Mouse (Mus musculus) midbrain, embryonic 12.5 days (tissue): ENCODE measurements around the gene H60b. TPM values are rescaled to one million over a fixed set of nuclear protein-coding genes. Genes with fewer than 3 reads are reported as not detected.

ENCODE experiments used
- ATAC-seq: fragments of 200-750 bp; cut with Nextera tagmentation; 2 replicates; pipeline ENCODE4 v1.8.0; 2017; ENCODE audit warnings: low read depth, moderate TSS enrichment, moderate library complexity; ENCODE audit not compliant: low FRiP score
- H3K27ac ChIP-seq: fragments of 300-500 bp; sonication (generic); replicated peaks from 2 replicates; pipeline ENCODE4 v1.5.1; 2016; ENCODE audit warnings: mild to moderate bottlenecking
- H3K27me3 ChIP-seq: fragments of 300-500 bp; sonication (generic); 2 replicates; pipeline ENCODE4 v1.6.1; 2016; ENCODE audit warnings: mild to moderate bottlenecking
- H3K36me3 ChIP-seq: fragments of 300-500 bp; sonication (generic); 2 replicates; pipeline ENCODE4 v1.6.1; 2016
- H3K4me1 ChIP-seq: fragments of 300-500 bp; sonication (generic); 2 replicates; pipeline ENCODE4 v1.6.1; 2016
- H3K4me2 ChIP-seq: fragments of 300-500 bp; sonication (generic); replicated peaks from 2 replicates; pipeline ENCODE4 v1.6.1; 2016; ENCODE audit warnings: mild to moderate bottlenecking, moderate library complexity
- H3K4me3 ChIP-seq: fragments of 300-500 bp; sonication (generic); 2 replicates; pipeline ENCODE4 v1.5.1; 2016; ENCODE audit warnings: mild to moderate bottlenecking
- H3K9ac ChIP-seq: fragments of 300-500 bp; sonication (generic); replicated peaks from 2 replicates; pipeline ENCODE4 v1.6.1; 2016; ENCODE audit warnings: mild to moderate bottlenecking, moderate library complexity
- H3K9me3 ChIP-seq: fragments of 300-500 bp; sonication (generic); 2 replicates; pipeline ENCODE4 v1.6.1; 2016; ENCODE audit warnings: mild to moderate bottlenecking
- WGBS: fragments of 180-500 bp; shearing (Covaris S2); methylation state at CpG from one replicate; pipeline ENCODE4 v1.1.7; 2016; 5-methylcytosine and 5-hydroxymethylcytosine counted together
- polyA plus RNA-seq: library from polyadenylated mRNA; unstranded; fragments of >200 nt; fragmentation: Nextera tagmentation; extraction: Ambion mirVana; gene quantifications from 2 replicates; pipeline ENCODE4 v1.2.1, GENCODE M21; 2016

The H60b gene
- polyA plus RNA-seq, 1 experiment from 2014 or later, result 1.9 TPM

GRCm38 (mm10) chr10:22301641-22302040 is 143.3 kb downstream of the H60b start:
- Histone ChIP-seq H3K4me3 (no peak overlapping the region), H3K4me1 (no peaks in the 10 kb centered on the region), H3K27me3 (no peaks in the 10 kb centered on the region), H3K9ac (no peak overlapping the region), H3K4me2 (no peak overlapping the region), H3K9me3 (no peaks in the 10 kb centered on the region), H3K36me3 (no peaks in the 10 kb centered on the region), H3K27ac (no peak overlapping the region)
- no peak for ATAC-seq
- 92% methylated on average over 1 of the region's 1 CpGs for WGBS

GRCm38 (mm10) chr10:22302344-22303057 is 144.1 kb downstream of the H60b start:
- Histone ChIP-seq H3K27ac (no peak overlapping the region), H3K36me3 (no peaks in the 10 kb centered on the region), H3K4me3 (no peak overlapping the region), H3K4me2 (no peak overlapping the region), H3K9me3 (no peaks in the 10 kb centered on the region), H3K4me1 (no peaks in the 10 kb centered on the region), H3K27me3 (no peaks in the 10 kb centered on the region), H3K9ac (no peak overlapping the region)
- 81% methylated on average over 5 of the region's 5 CpGs for WGBS
- no peak for ATAC-seq

GRCm38 (mm10) chr10:22303736-22304135 is 145.3 kb downstream of the H60b start:
- Histone ChIP-seq H3K9me3 (no peaks in the 10 kb centered on the region), H3K9ac (no peak overlapping the region), H3K27ac (no peak overlapping the region), H3K36me3 (no peaks in the 10 kb centered on the region), H3K4me3 (no peak overlapping the region), H3K4me2 (no peak overlapping the region), H3K4me1 (no peaks in the 10 kb centered on the region), H3K27me3 (no peaks in the 10 kb centered on the region)
- ATAC-seq, result no peak
- WGBS, result 87% methylated on average over 6 of the region's 6 CpGs

GRCm38 (mm10) chr10:22305801-22306200 is 147.4 kb downstream of the H60b start:
- Histone ChIP-seq H3K27ac (no peak overlapping the region), H3K9ac (no peak overlapping the region), H3K27me3 (no peaks in the 10 kb centered on the region), H3K36me3 (no peaks in the 10 kb centered on the region), H3K4me1 (no peaks in the 10 kb centered on the region), H3K4me3 (no peak overlapping the region), H3K4me2 (no peak overlapping the region), H3K9me3 (no peaks in the 10 kb centered on the region)
- 85% methylated on average over 4 of the region's 4 CpGs for WGBS
- no peak for ATAC-seq

- no peak overlapping the region for H3K4me2 ChIP-seq
- no peak overlapping the region for H3K4me3 ChIP-seq
- ATAC-seq, result no peak
- no peak overlapping the region for H3K9ac ChIP-seq
- no peaks in the 10 kb centered on the region for H3K27me3 ChIP-seq
- WGBS, result 72% methylated on average over 4 of the region's 4 CpGs
- no peaks in the 10 kb centered on the region for H3K9me3 ChIP-seq
- no peaks in the 10 kb centered on the region for H3K36me3 ChIP-seq
- no peaks in the 10 kb centered on the region for H3K4me1 ChIP-seq
- H3K27ac ChIP-seq, result no peak overlapping the region
Observed at GRCm38 (mm10) chr10:22306452-22306851, 148.1 kb downstream of the H60b start.

- Histone ChIP-seq H3K27me3 (no peaks in the 10 kb centered on the region), H3K4me3 (no peak overlapping the region), H3K27ac (no peak overlapping the region), H3K36me3 (no peaks in the 10 kb centered on the region), H3K4me2 (no peak overlapping the region), H3K9ac (no peak overlapping the region), H3K4me1 (no peaks in the 10 kb centered on the region), H3K9me3 (no peaks in the 10 kb centered on the region)
- WGBS, result 67% methylated on average over 1 of the region's 1 CpGs
- ATAC-seq, result no peak
Observed at GRCm38 (mm10) chr10:22308221-22308620, 149.8 kb downstream of the H60b start.

GRCm38 (mm10) chr10:22322858-22323257 is 164.5 kb downstream of the H60b start:
- no peaks in the 10 kb centered on the region for H3K9me3 ChIP-seq
- no peak for ATAC-seq
- no peak overlapping the region for H3K4me3 ChIP-seq
- no peaks in the 10 kb centered on the region for H3K27me3 ChIP-seq
- H3K27ac ChIP-seq, result no peak overlapping the region
- no peaks in the 10 kb centered on the region for H3K36me3 ChIP-seq
- H3K4me1 ChIP-seq, result no peaks in the 10 kb centered on the region
- H3K9ac ChIP-seq, result no peak overlapping the region
- 90% methylated on average over 2 of the region's 2 CpGs for WGBS
- no peak overlapping the region for H3K4me2 ChIP-seq

Other genes starting within 250 kb of the H60b start
- gene 4930444G20Rik, start 90.5 kb upstream of the H60b start, polyA plus RNA-seq, result not detected in 2 replicates
- gene E030030I06Rik, start 9.3 kb upstream of the H60b start, polyA plus RNA-seq, result 18.2 and 24.7 TPM in 2 replicates
- 8.5 and 10.3 TPM in 2 replicates for gene Raet1e, start within 50 bp of the H60b start, polyA plus RNA-seq
- 14.2 and 14.5 TPM in 2 replicates for gene Raet1d, start 202.0 kb downstream of the H60b start, polyA plus RNA-seq